Mouse (Mus musculus): ENCODE measurements at regions not wholly inside any gene's neighbourhood (a gene's known extent, or its start where the extent isn't known, plus 50 kb on each side); places are given as distances from the start of the nearest gene placed in this dataset.

GRCm38 (mm10) chr11:63707093-63707492 lies 215.0 kb downstream of the Hs3st3b1 start:
- TF ChIP-seq TCF12 (IDR thresholded peaks at IDR 0.05; ENCODE audit: insufficient read depth, poor library complexity, severe bottlenecking) (no peak), POLR2A (IDR thresholded peaks at IDR 0.05; ENCODE audit: insufficient read length, low read depth) (no peak), MYOD1 (IDR thresholded peaks at IDR 0.05; ENCODE audit: control insufficient read depth in 1 of 3, insufficient read length in 2 of 3, low read depth in 2 of 3) (no peak), USF1 (IDR thresholded peaks at IDR 0.05; ENCODE audit: low read depth) (no peak), SRF (IDR thresholded peaks at IDR 0.05; ENCODE audit: control insufficient read depth, insufficient read length, low read depth) (no peak), POLR2AphosphoS2 (IDR thresholded peaks at IDR 0.05; ENCODE audit: insufficient read length, low read depth) (no peak), MYOG (IDR thresholded peaks at IDR 0.05; ENCODE audit: control insufficient read depth in 1 of 3, insufficient read depth in 1 of 3, insufficient read length in 2 of 3, low read depth in 2 of 3) (no peak), MAX (IDR thresholded peaks at IDR 0.05; ENCODE audit: low read depth) (no peak), TCF3 (IDR thresholded peaks at IDR 0.05; ENCODE audit: insufficient read length, low read depth) (no peak), CEBPB (IDR thresholded peaks at IDR 0.05; ENCODE audit: insufficient read depth, poor library complexity, severe bottlenecking) (no peak), E2F4 (IDR thresholded peaks at IDR 0.05; ENCODE audit: insufficient read depth) (no peak), REST (IDR thresholded peaks at IDR 0.05; ENCODE audit: insufficient read depth, insufficient read length) (no peak)

Data from myocyte (in vitro differentiated cells).